Mouse (Mus musculus): Measurements from ENCODE around the gene Ndufa3. TPM values are rescaled to one million over a fixed set of nuclear protein-coding genes. Genes with fewer than 3 reads are reported as not detected.

The Ndufa3 gene
- polyA plus RNA-seq, 1 experiment from 2014 or later = 1,026 TPM

DNA sequence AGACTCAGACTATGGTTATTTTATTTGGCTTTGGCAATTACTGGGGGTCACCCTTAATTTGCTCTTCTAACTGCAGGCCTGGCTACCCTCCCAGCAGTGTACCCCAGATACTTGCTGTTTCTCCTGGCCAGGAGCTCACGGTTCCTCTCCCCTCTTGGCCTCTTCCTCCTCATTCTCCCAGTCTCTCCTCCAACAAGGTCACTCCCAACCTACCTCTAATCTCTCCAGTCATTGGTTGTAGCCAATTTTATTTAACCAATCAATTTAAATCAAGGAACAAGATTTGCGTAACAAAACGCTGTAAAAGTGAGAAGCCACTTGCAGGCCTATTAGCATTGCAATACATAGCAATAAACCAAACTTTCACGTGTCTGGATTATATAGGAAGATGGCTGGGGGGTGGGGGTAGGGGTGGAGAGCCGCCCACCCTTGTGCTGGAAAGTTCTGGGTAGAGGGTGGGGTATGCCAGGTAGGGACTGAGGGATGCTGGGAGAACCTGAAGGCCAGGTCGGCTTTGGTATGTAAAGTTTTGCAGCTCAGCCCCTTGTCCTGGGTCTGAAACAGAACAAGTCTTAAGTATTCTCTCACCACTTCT, 38.1 kb upstream of the Ndufa3 start:
- Histone ChIP-seq H3K9ac (ENCODE audit: low read length) (no peak overlapping the region), H3K4me3 (ENCODE audit: control insufficient read depth in 1 of 2, insufficient read depth in 1 of 2, low read depth in 1 of 2, low read length in 2 of 2) (no peak overlapping the region), H3K36me3 (ENCODE audit: control insufficient read depth, insufficient read depth, low read length) (no peaks in the 10 kb centered on the region), H3K9me3 (ENCODE audit: control insufficient read depth, low read length) (0 out of 2 replicates have a peak, but pooled peaks cover 4% of the 10 kb centered on the region), H3K4me2 (ENCODE audit: low read length) (no peak overlapping the region), H3K4me1 (ENCODE audit: control insufficient read depth in 2 of 2, insufficient read depth in 2 of 2, low read length in 2 of 2) (no peaks in the 10 kb centered on the region), H3K27ac (replicated peaks in 1 of 2; ENCODE audit: control insufficient read depth in 1 of 2, insufficient read depth in 1 of 2, low read depth in 2 of 2, low read length in 2 of 2) (no peak overlapping the region), H3K27me3 (ENCODE audit: control insufficient read depth, insufficient read depth, low read length) (no peaks in the 10 kb centered on the region)
- WGBS = 68% methylated on average over 6 of the region's 6 CpGs
- ATAC-seq (ENCODE audit: insufficient number of reproducible peaks, insufficient read depth, low FRiP score, low read depth) = no peak

DNA sequence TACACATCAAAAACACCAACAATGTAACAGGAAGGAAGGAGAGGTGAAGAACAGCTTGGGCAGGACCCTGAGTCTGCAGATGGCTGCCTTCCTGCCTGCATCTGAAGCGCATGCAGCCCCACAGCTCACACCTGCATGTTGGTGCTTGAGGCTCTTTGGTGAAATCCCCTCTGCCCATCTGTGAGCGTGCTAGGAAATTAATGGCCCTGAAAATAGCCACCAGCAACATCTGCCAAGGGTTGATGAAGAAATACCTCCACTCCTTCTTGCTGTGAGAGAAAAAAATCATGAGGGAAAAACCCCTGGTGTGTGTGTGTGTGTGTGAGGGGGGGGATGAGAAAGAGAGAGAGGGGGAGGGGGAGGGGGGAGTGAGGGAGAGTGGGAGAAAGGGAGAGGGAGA, 37.1 kb upstream of the Ndufa3 start:
- Histone ChIP-seq H3K4me1 (ENCODE audit: control insufficient read depth in 2 of 2, insufficient read depth in 2 of 2, low read length in 2 of 2) (no peaks in the 10 kb centered on the region), H3K27me3 (ENCODE audit: control insufficient read depth, insufficient read depth, low read length) (no peaks in the 10 kb centered on the region), H3K36me3 (ENCODE audit: control insufficient read depth, insufficient read depth, low read length) (no peaks in the 10 kb centered on the region), H3K9ac (ENCODE audit: low read length) (no peak overlapping the region), H3K4me2 (ENCODE audit: low read length) (no peak overlapping the region), H3K4me3 (ENCODE audit: control insufficient read depth in 1 of 2, insufficient read depth in 1 of 2, low read depth in 1 of 2, low read length in 2 of 2) (no peak overlapping the region), H3K9me3 (ENCODE audit: control insufficient read depth, low read length) (0 out of 2 replicates have a peak, but pooled peaks cover 4% of the 10 kb centered on the region), H3K27ac (replicated peaks in 1 of 2; ENCODE audit: control insufficient read depth in 1 of 2, insufficient read depth in 1 of 2, low read depth in 2 of 2, low read length in 2 of 2) (no peak overlapping the region)
- WGBS = 58% methylated on average over 2 of the region's 2 CpGs
- no peak for ATAC-seq (ENCODE audit: insufficient number of reproducible peaks, insufficient read depth, low FRiP score, low read depth)

DNA sequence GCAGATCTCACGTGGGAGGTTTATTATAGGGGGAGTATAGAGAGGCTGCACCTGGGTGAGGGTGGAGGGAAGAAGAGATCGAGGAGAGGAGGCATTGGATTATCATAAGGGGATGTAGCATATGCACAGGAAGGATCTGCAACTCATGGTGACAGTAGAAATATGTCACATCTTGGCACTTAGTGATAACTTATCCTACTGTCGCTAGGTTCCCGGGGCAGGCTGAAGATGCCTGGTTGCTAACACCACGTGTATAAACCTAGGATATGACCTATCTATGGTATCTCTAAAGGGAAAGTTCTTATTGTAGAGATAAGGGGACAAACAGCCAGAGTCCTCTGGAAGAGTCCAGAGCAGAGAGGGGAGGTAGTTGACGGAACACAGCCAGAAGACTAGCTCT, 31.4 kb upstream of the Ndufa3 start:
- ATAC-seq (ENCODE audit: insufficient number of reproducible peaks, insufficient read depth, low FRiP score, low read depth) = no peak
- Histone ChIP-seq H3K27ac (replicated peaks in 1 of 2; ENCODE audit: control insufficient read depth in 1 of 2, insufficient read depth in 1 of 2, low read depth in 2 of 2, low read length in 2 of 2) (no peak overlapping the region), H3K9me3 (ENCODE audit: control insufficient read depth, low read length) (no peaks in the 10 kb centered on the region), H3K4me2 (ENCODE audit: low read length) (no peak overlapping the region; the same call in 1 of the 2 replicates), H3K27me3 (ENCODE audit: control insufficient read depth, insufficient read depth, low read length) (no peaks in the 10 kb centered on the region), H3K36me3 (ENCODE audit: control insufficient read depth, insufficient read depth, low read length) (no peaks in the 10 kb centered on the region), H3K9ac (ENCODE audit: low read length) (no peak overlapping the region), H3K4me1 (ENCODE audit: control insufficient read depth in 2 of 2, insufficient read depth in 2 of 2, low read length in 2 of 2) (no peaks in the 10 kb centered on the region), H3K4me3 (ENCODE audit: control insufficient read depth in 1 of 2, insufficient read depth in 1 of 2, low read depth in 1 of 2, low read length in 2 of 2) (no peak overlapping the region)
- WGBS = 4% methylated on average over 6 of the region's 6 CpGs

DNA sequence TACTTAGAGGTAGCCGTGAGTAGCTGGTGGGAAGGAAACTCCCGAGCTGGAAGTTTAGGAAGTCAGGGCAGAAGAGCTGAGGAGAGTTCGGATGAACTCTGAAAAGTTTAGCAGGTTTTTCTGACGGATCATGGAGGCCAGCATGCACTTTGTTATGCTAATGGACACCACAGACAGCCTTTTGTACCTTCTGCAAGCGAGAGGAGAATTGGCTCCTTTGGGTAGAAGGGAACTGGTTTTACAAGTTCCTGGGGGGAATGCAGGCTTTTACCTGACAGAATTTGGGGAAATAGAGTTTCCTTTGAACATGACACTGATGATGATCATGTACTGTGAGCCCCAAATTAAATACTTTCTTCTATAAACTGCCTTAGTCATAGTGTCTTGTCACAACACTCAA, 30.9 kb upstream of the Ndufa3 start:
- no peaks in the 10 kb centered on the region for H3K4me1 ChIP-seq (ENCODE audit: control insufficient read depth in 2 of 2, insufficient read depth in 2 of 2, low read length in 2 of 2)
- ATAC-seq (ENCODE audit: insufficient number of reproducible peaks, insufficient read depth, low FRiP score, low read depth) = no peak
- H3K36me3 ChIP-seq (ENCODE audit: control insufficient read depth, insufficient read depth, low read length) = no peaks in the 10 kb centered on the region
- no peaks in the 10 kb centered on the region for H3K27me3 ChIP-seq (ENCODE audit: control insufficient read depth, insufficient read depth, low read length)
- H3K9me3 ChIP-seq (ENCODE audit: control insufficient read depth, low read length) = no peaks in the 10 kb centered on the region
- H3K4me3 ChIP-seq (ENCODE audit: control insufficient read depth in 1 of 2, insufficient read depth in 1 of 2, low read depth in 1 of 2, low read length in 2 of 2) = no peak overlapping the region
- 6% methylated on average over 5 of the region's 5 CpGs for WGBS
- H3K27ac ChIP-seq (replicated peaks in 1 of 2; ENCODE audit: control insufficient read depth in 1 of 2, insufficient read depth in 1 of 2, low read depth in 2 of 2, low read length in 2 of 2) = no peak overlapping the region
- H3K9ac ChIP-seq (ENCODE audit: low read length) = no peak overlapping the region
- no peak overlapping the region; the same call in 1 of the 2 replicates for H3K4me2 ChIP-seq (ENCODE audit: low read length)

DNA sequence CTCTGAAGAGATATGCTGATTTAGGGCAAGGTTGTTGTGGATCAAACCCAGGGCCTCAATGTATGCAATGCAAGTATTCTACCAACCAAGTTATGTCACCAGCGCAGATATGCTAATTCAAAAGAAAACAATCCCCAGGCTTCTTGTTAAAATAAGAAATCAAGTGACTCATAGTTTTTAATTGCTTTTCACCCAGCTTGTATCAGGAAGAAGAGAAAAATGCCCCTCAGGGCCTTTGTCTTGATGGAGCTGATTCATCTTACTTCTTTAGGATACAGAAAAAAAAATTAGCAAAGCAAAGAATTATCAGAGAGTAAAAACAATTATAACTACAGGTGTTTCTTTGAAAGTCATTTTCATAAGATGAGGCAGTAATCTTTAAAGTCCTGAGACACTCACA, 29.9 kb upstream of the Ndufa3 start:
- 70% methylated on average over 1 of the region's 1 CpGs for WGBS
- H3K9ac ChIP-seq (ENCODE audit: low read length) = no peak overlapping the region
- H3K36me3 ChIP-seq (ENCODE audit: control insufficient read depth, insufficient read depth, low read length) = no peaks in the 10 kb centered on the region
- H3K9me3 ChIP-seq (ENCODE audit: control insufficient read depth, low read length) = no peaks in the 10 kb centered on the region
- no peak overlapping the region for H3K4me2 ChIP-seq (ENCODE audit: low read length)
- ATAC-seq (ENCODE audit: insufficient number of reproducible peaks, insufficient read depth, low FRiP score, low read depth) = no peak
- no peaks in the 10 kb centered on the region for H3K4me1 ChIP-seq (ENCODE audit: control insufficient read depth in 2 of 2, insufficient read depth in 2 of 2, low read length in 2 of 2)
- no peak overlapping the region for H3K27ac ChIP-seq (replicated peaks in 1 of 2; ENCODE audit: control insufficient read depth in 1 of 2, insufficient read depth in 1 of 2, low read depth in 2 of 2, low read length in 2 of 2)
- H3K4me3 ChIP-seq (ENCODE audit: control insufficient read depth in 1 of 2, insufficient read depth in 1 of 2, low read depth in 1 of 2, low read length in 2 of 2) = no peak overlapping the region
- H3K27me3 ChIP-seq (ENCODE audit: control insufficient read depth, insufficient read depth, low read length) = no peaks in the 10 kb centered on the region

DNA sequence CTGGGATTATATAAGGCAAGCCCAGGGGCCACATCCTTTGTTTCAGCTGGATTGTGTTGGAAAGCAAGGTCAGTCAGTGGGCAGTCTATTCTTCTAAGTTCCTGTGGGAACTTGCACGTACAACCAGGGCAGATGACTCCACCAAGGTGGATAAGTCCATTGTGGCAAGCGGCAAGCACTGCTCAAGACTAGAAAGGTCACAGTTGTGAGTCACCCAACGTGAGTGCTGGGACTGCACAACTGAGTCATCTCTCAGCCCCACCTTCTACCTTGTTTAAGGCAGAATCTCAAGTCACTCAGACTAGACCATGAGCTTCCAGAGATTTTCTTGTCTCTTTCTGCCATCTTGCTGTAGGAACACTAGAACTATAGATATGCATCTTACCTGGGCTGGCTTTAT, 26.6 kb upstream of the Ndufa3 start:
- no peak overlapping the region for H3K4me3 ChIP-seq (ENCODE audit: control insufficient read depth in 1 of 2, insufficient read depth in 1 of 2, low read depth in 1 of 2, low read length in 2 of 2)
- H3K9me3 ChIP-seq (ENCODE audit: control insufficient read depth, low read length) = no peaks in the 10 kb centered on the region
- no peaks in the 10 kb centered on the region for H3K27me3 ChIP-seq (ENCODE audit: control insufficient read depth, insufficient read depth, low read length)
- no peak overlapping the region for H3K4me2 ChIP-seq (ENCODE audit: low read length)
- ATAC-seq (ENCODE audit: insufficient number of reproducible peaks, insufficient read depth, low FRiP score, low read depth) = no peak
- 67% methylated on average over 3 of the region's 3 CpGs for WGBS
- H3K36me3 ChIP-seq (ENCODE audit: control insufficient read depth, insufficient read depth, low read length) = no peaks in the 10 kb centered on the region
- 0 out of 4 replicates have a peak, but pooled peaks cover 0 to 2% of the 10 kb centered on the region in 2 experiments for H3K4me1 ChIP-seq (ENCODE audit: control insufficient read depth in 2 of 2, insufficient read depth in 2 of 2, low read length in 2 of 2)
- H3K27ac ChIP-seq (replicated peaks in 1 of 2; ENCODE audit: control insufficient read depth in 1 of 2, insufficient read depth in 1 of 2, low read depth in 2 of 2, low read length in 2 of 2) = no peak overlapping the region
- no peak overlapping the region for H3K9ac ChIP-seq (ENCODE audit: low read length)

DNA sequence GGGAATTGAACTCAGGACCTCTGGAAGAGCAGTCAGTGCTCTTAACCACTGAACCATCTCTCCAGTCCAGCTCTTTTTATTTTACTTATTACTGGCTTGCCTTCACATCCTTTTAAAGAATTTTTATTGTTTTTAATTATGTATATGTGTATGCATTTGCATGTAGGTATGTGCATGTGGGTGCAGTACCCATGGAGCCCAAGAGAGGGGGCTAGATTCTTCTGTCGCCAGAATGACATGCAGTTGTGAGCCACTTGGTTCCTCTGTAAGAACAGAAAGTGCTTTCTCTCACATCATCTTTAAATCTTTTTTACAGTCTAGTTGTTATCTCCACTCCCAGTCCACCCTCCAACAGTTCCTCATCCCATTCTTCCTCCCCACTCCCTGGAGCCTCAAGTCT, 25.6 kb upstream of the Ndufa3 start:
- no peak overlapping the region for H3K27ac ChIP-seq (replicated peaks in 1 of 2; ENCODE audit: control insufficient read depth in 1 of 2, insufficient read depth in 1 of 2, low read depth in 2 of 2, low read length in 2 of 2)
- H3K9ac ChIP-seq (ENCODE audit: low read length) = no peak overlapping the region
- WGBS = 70% methylated on average over 1 of the region's 1 CpGs
- H3K9me3 ChIP-seq (ENCODE audit: control insufficient read depth, low read length) = no peaks in the 10 kb centered on the region
- no peak overlapping the region for H3K4me2 ChIP-seq (ENCODE audit: low read length)
- ATAC-seq (ENCODE audit: insufficient number of reproducible peaks, insufficient read depth, low FRiP score, low read depth) = no peak
- no peaks in the 10 kb centered on the region for H3K36me3 ChIP-seq (ENCODE audit: control insufficient read depth, insufficient read depth, low read length)
- H3K4me1 ChIP-seq (ENCODE audit: control insufficient read depth in 2 of 2, insufficient read depth in 2 of 2, low read length in 2 of 2) = 0 out of 4 replicates have a peak, but pooled peaks cover 0 to 2% of the 10 kb centered on the region in 2 experiments
- H3K4me3 ChIP-seq (ENCODE audit: control insufficient read depth in 1 of 2, insufficient read depth in 1 of 2, low read depth in 1 of 2, low read length in 2 of 2) = no peak overlapping the region
- H3K27me3 ChIP-seq (ENCODE audit: control insufficient read depth, insufficient read depth, low read length) = no peaks in the 10 kb centered on the region

DNA sequence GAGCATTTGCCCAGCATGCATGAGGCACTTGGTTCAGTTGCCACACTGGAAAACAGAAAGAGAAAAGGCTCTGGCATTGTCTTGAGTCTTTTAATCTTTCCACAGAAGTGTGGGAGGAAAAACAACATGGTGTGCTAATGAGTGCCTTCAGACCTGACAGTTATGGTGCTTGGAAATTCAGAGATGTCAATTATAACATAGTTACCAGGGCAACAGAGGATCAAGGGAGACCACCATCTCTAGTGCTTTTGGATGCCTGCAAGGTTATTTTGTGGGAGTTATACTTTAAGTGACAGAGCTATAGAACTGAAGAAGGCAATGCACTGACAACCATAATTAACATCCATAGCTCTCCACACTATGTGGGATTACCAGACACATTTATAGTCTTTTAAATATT, 23.3 kb upstream of the Ndufa3 start:
- Histone ChIP-seq H3K4me2 (ENCODE audit: low read length) (no peak overlapping the region), H3K9ac (ENCODE audit: low read length) (no peak overlapping the region), H3K27me3 (ENCODE audit: control insufficient read depth, insufficient read depth, low read length) (no peaks in the 10 kb centered on the region), H3K4me3 (ENCODE audit: control insufficient read depth in 1 of 2, insufficient read depth in 1 of 2, low read depth in 1 of 2, low read length in 2 of 2) (no peak overlapping the region), H3K4me1 (ENCODE audit: control insufficient read depth in 2 of 2, insufficient read depth in 2 of 2, low read length in 2 of 2) (0 out of 4 replicates have a peak, but pooled peaks cover 0 to 2% of the 10 kb centered on the region in 2 experiments), H3K27ac (replicated peaks in 1 of 2; ENCODE audit: control insufficient read depth in 1 of 2, insufficient read depth in 1 of 2, low read depth in 2 of 2, low read length in 2 of 2) (no peak overlapping the region), H3K9me3 (ENCODE audit: control insufficient read depth, low read length) (no peaks in the 10 kb centered on the region), H3K36me3 (ENCODE audit: control insufficient read depth, insufficient read depth, low read length) (no peaks in the 10 kb centered on the region)
- no peak for ATAC-seq (ENCODE audit: insufficient number of reproducible peaks, insufficient read depth, low FRiP score, low read depth)
